Mouse (Mus musculus) Patski (cell line): ENCODE measurements around the gene Alkbh6. TPM values are rescaled to one million over a fixed set of nuclear protein-coding genes. Genes with fewer than 3 reads are reported as not detected.

Source experiments
- ATAC-seq: fragments of 100-300 bp; one replicate; pipeline ENCODE4 v1.8.0; 2021
- CTCF ChIA-PET: fragments of 350-600 bp; sonication (Branson Sonifier 250); formaldehyde crosslinking; loops from one replicate; lab custom pipeline; 2022; ENCODE audit warnings: inconsistent platforms; lab: Charles Lee
- POLR2A ChIA-PET: fragments of 350-600 bp; sonication (Branson Sonifier 250); formaldehyde crosslinking; loops from one replicate; lab custom pipeline; 2022; ENCODE audit warnings: antibody characterized with exemption, inconsistent platforms; lab: Charles Lee
- DNase-seq: peaks from one replicate; pipeline ENCODE4 v3.0.0-alpha.2; 2011; ENCODE audit warnings: low read depth, low spot score
- H3K27me3 ChIP-seq: fragments of 371-371 bp; one replicate; pipeline ENCODE4 v1.5.1; 2021
- CTCF ChIP-seq: fragments of 100-300 bp; IDR thresholded peaks from one replicate; pipeline ENCODE4 v1.5.1; 2021
- in situ Hi-C: fragments of 300-500 bp; cut with MboI; formaldehyde crosslinking; loops from 3 replicates; pipeline ENCODE4 v1.11.1; 2018; ENCODE audit warnings: low pct_unique_long_range_greater_than_20kb, mixed read lengths
- polyA plus RNA-seq: library from polyadenylated mRNA; unstranded; gene quantifications from one replicate; pipeline ENCODE4 v1.2.3, GENCODE M21; 2021

The Alkbh6 gene
- polyA plus RNA-seq, result 35.2 TPM

DNA sequence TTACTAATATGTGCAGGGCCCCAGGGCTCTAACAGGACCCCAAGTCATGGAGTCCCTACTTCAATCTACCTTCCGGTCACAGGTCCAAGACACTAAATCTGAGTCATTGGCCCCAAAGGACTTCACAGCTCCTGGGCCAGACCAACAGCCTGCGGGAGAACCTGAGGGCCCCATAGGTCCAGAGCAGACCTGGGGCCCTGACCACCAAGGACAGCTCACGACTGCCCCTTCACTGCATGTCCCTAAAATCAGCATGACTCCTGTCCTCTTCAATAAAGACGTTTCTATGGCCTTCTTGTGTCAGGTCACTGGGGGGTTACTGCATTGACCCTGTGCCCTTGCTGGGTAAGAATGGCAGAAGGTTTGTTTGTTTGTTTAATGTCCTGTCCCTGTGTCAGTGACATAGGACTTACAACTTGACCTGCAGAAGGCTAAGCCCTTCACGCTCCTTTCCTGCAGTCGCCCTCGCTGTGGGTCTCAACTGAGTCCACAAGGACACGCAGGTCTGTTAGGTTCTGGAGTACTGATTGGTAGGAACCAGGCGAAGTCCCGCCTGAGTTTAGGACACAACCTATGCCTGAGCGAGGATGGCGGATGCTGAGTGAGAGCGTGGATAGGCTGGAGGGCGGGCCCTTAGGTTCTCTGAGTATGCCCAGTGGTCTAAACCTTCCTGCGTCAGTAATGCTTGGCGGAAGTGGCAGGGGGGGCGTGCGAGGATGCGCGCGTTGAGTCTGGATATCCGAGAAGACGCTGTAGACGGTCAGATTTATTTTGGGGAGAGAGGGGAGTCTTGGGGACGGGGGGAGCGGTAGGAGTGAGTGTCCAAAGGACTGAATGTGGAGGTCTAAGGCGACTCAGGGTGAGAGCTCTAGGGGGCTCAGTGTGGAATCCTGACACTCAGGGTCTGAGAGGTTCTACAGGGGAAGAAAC, at the start of gene Alkbh6:
Gene Alkbh6, plus strand, starts transcription at position 642 of the 930 bp plus-strand sequence.
- in situ Hi-C loops, result no loop called here
- no peak for TF ChIP-seq CTCF
- DNase-seq (peak; percentile 78), ATAC-seq (peak; percentile 100)
- ChIA-PET POLR2A (interaction anchor here (0.7 to 0.8 kb wide), 2 partner anchors 13 to 14 kb away, joined by 3 to 5 read pairs; partner anchors contain the start of gene E130208F15Rik), CTCF (interaction anchor here (1.3 kb wide), 1 partner anchor 12 kb away, joined by 3 read pairs; no protein-coding TSS in a partner anchor)
- H3K27me3 ChIP-seq, result no peaks in the 10 kb centered on the region

DNA sequence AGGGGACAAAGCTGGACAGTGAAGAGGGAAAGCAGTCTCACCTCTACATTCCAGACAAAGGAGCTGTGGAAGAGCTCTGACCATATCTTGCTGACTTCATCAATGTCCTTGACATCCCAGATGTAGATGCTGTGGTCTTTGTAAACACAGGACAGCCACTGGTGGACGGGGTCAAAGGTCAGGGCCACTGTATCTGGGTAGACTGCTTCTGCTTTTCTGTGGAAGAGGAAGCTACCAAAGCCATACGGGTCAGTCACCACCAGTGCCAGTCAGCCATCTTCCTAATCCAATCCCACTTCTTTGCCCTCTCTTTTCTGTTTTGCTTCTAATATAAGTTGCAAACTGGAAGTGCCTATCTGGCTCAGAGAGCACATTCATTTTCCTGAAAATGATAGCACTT, 43.5 kb upstream of the Alkbh6 start:
- DNase-seq (no peak), ATAC-seq (no peak)
- POLR2A ChIA-PET, result no interaction called here
- TF ChIP-seq CTCF, result no peak
- in situ Hi-C loops, result no loop called here
- CTCF ChIA-PET, result interaction anchor here (1.6 kb wide), 1 partner anchor 10 kb away, joined by 4 read pairs; no protein-coding TSS in a partner anchor
- H3K27me3 ChIP-seq, result no peaks in the 10 kb centered on the region

DNA sequence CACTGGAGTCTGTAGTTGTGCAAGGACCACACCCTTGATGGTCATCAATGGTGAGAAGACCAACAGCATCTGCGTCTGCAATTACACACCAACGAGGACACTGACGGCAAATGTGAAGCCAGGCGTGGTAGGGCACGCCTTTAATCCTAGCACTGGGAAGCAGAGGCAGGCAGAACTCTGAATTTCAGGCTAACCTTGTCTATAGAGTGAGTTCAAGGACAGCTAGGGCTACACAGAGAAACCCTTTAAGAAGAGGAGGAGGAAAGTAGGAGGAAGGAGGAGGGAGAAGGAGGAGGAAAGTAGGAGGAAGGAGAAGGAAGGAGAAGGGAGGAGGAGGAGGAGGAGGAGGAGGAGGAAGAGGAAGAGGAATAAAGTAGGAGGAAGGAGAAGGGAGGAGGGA, 43.0 kb upstream of the Alkbh6 start:
- CTCF ChIA-PET, result interaction anchor here (1.6 kb wide), 1 partner anchor 9 kb away, joined by 4 read pairs; no protein-coding TSS in a partner anchor
- no peak for TF ChIP-seq CTCF
- in situ Hi-C loops, result no loop called here
- ATAC-seq (no peak), DNase-seq (no peak)
- POLR2A ChIA-PET, result no interaction called here
- no peaks in the 10 kb centered on the region for H3K27me3 ChIP-seq

DNA sequence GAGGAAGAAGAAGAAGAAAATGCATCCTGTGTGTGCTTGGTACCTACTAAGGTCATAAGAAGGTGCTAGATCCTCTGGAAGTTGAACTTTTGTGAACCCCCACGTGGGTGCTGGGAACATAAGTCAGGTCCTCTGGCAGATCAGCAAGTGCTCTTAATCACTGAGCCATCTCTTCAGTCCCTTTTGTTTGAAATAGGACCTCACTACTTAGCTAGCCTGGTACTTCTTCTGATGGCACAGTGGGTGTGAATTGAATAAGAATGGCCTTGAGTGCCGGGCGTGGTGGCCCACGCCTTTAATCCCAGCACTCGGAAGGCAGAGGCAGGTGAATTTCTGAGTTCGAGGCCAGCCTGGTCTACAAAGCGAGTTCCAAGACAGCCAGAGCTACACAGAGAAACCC, 42.6 kb upstream of the Alkbh6 start:
- ATAC-seq, result no peak
- no peak for TF ChIP-seq CTCF

DNA sequence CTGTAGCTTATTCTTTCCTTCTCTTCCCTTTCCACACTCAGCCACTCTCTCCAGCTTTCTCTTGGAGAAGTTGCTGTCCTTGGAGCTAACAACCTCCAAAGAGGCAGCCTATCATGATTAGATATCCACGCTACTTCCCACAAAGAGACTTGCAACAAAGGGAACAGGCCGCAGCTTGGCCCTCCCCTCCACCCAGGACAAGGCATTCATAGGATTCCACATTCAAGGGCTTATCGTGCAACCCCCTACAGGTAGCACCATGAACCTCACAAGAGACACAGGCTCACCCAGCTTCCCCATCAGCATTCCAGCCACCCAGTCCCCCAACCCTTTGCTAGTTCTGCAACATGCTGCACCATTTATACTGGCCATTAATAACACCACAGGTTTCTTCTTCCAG, 41.7 kb upstream of the Alkbh6 start:
- ATAC-seq (no peak), DNase-seq (no peak)
- in situ Hi-C loops, result no loop called here
- ChIA-PET CTCF (no interaction called here), POLR2A (interaction anchor here (1.1 kb wide), 1 partner anchor 9 kb away, joined by 3 read pairs; no protein-coding TSS in a partner anchor)
- no peak for TF ChIP-seq CTCF
- no peaks in the 10 kb centered on the region for H3K27me3 ChIP-seq

More for the DNA sequence above, 42.6 kb upstream of the Alkbh6 start:
- no peak for DNase-seq
- no peaks in the 10 kb centered on the region for H3K27me3 ChIP-seq
- CTCF ChIA-PET, result interaction anchor here (1.6 kb wide), 1 partner anchor 9 kb away, joined by 4 read pairs; no protein-coding TSS in a partner anchor
- POLR2A ChIA-PET, result no interaction called here
- in situ Hi-C loops, result no loop called here

DNA sequence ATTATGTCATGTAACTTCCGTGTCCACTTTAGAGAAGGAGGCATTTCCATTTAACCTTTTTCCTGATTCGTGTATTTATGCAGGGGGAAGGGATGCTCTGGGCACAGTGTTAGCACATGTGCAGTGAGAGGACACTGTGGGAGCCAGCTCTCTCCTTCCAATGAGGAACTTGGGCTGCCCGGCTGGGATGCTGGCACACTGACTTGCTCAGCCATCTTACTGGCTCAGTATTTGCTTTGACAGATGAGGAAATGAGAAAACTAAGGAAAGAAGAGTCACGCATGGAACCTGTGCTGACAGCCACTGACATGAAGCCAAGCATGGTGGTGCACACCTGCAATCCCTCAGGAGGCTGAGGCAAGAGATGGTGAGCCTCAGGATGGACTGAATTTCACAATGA, 38.9 kb upstream of the Alkbh6 start:
- in situ Hi-C loops, result no loop called here
- ATAC-seq (no peak), DNase-seq (no peak)
- no peaks in the 10 kb centered on the region for H3K27me3 ChIP-seq
- ChIA-PET POLR2A (no interaction called here), CTCF (no interaction called here)
- TF ChIP-seq CTCF, result no peak

DNA sequence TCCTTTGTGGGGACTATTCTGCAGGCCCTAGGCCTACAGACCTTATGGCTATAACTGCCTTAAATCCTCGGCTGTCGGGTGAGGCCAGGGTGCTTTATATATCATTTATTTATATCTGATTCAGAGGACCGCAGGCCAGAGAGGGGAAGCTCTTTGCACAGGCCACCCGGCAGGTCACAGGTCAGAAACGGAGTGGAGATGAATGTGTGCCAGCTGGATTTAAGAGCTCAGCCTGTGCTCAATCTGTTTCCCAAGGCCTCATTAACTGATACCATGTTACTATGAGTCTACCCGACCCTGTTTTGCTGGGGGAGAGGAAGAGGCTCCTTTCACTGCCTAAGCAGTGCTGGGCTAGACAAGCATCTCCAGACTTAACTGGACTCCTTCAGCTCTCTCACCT, 34.1 kb upstream of the Alkbh6 start:
- ChIA-PET POLR2A (no interaction called here), CTCF (interaction anchor here (1.1 to 4.3 kb wide), 4 partner anchors 9 to 26 kb away, joined by 4 to 12 read pairs (median 6); no protein-coding TSS in a partner anchor)
- DNase-seq, result no peak
- no peaks in the 10 kb centered on the region for H3K27me3 ChIP-seq
- no peak for ATAC-seq
- in situ Hi-C loops, result no loop called here
- TF ChIP-seq CTCF, result no peak

DNA sequence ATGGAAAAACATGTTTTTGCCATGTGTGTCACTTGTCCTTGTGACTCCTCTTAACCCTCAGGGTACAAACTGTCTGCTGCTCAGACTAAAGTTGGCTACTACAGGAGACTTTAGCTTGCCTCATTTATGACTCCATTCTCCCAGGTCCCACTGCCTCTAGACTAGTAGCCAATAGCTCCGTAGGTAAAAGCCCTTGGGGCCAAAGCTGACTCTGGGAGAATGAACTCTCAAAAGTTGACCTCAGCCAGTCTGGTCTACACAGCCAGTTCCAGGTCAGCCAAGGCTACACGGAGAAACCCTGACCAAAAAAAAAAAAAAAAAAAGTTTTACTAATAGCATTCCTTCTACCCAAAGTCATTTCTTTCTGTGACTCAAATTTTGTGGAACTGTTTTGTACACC, 29.6 kb upstream of the Alkbh6 start:
- POLR2A ChIA-PET, result no interaction called here
- ATAC-seq, result no peak
- DNase-seq, result no peak
- in situ Hi-C loops, result no loop called here
- TF ChIP-seq CTCF, result no peak
- no peaks in the 10 kb centered on the region for H3K27me3 ChIP-seq
- CTCF ChIA-PET, result interaction anchor here (0.8 kb wide), 1 partner anchor 10 kb away, joined by 3 read pairs; no protein-coding TSS in a partner anchor

DNA sequence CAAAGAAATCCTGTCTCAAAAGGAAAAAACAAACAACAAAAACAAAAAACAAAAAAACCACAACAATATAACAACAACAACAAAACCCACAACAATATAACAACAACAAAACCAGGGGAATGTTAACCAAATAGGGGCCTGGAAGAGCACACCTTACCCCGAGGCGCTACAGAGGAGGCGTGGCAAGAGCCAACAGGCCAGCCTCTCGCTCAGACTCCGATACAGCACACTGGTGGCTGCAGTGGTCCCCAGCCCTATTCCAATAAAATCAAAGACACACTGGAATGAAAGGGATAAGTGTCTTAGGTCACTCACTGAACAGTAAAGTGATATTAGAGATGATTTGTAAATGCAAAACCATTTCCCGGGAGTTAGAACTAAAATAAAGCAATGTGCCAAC, 29.0 kb upstream of the Alkbh6 start:
- H3K27me3 ChIP-seq, result no peaks in the 10 kb centered on the region
- ChIA-PET POLR2A (no interaction called here), CTCF (interaction anchor here (1.5 kb wide), 1 partner anchor 21 kb away, joined by 4 read pairs; no protein-coding TSS in a partner anchor)
- DNase-seq (no peak), ATAC-seq (peak; percentile 42)
- in situ Hi-C loops, result no loop called here
- TF ChIP-seq CTCF, result no peak

DNA sequence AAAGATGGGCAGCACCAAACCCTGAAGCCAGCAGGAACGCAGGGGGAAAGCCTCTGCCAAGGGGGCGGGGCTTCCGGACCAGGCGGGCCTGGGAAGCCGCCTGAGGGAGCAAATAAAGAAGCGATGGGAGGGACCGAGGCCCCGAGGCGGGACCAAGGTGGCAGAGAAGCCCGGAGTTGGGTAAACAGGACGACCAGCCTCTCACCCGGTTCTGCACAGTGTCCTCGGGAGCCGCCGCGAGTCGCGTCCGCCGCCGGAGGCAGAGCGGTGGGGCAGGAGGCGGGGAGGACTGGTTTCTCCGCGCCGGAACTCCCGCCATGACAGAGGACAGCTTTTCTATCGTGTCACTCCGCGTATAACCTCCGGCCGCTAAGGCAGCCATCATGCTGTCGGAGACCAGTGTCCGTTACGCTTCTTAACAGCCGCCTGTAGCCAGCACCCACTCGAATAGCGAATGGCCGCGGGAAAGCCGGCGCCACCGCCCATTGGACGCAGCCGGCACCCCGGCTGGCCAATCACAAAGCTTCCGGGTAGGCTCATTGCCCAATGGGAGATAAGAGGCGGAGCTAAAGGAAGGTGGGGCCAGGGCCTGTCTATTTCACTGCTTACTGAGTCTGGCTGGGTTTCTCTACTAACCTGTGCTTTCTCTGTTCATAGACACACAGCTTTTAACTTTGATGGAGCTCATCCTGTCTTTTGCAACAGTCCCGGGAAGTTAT, 28.4 kb upstream of the Alkbh6 start, which contains the start of the genes Thap8 and Wdr62:
Gene Thap8, plus strand, starts transcription at position 144 of the 719 bp plus-strand sequence.
Gene Wdr62, minus strand, starts transcription at position 469 of the 719 bp plus-strand sequence.
- CTCF ChIA-PET, result interaction anchor here (1.0 to 1.5 kb wide), 3 partner anchors 20 to 63 kb away, joined by 3 to 4 read pairs (median 3); partner anchors contain the start of genes Polr2i and Tbcb
- DNase-seq, result peak; percentile 75
- POLR2A ChIA-PET, result interaction anchor here (0.7 kb wide), 1 partner anchor 223 kb away, joined by 3 read pairs; no protein-coding TSS in a partner anchor

More for the DNA sequence above, 28.4 kb upstream of the Alkbh6 start, which contains the start of the genes Thap8 and Wdr62:
- in situ Hi-C loops, result no loop called here
- no peak for TF ChIP-seq CTCF
- H3K27me3 ChIP-seq, result no peaks in the 10 kb centered on the region
- ATAC-seq, result peak; percentile 83
